Mouse (Mus musculus) liver, embryonic 13.5 days (tissue): ENCODE measurements around the gene Ubash3b. TPM values are rescaled to one million over a fixed set of nuclear protein-coding genes. Genes with fewer than 3 reads are reported as not detected.

Source experiments
- ATAC-seq: fragments of 200-750 bp; cut with Nextera tagmentation; 2 replicates; pipeline ENCODE4 v1.8.0; 2017; ENCODE audit warnings: low read depth, mild to moderate bottlenecking, moderate number of reproducible peaks, moderate library complexity
- DNase-seq: peaks from one replicate; pipeline ENCODE4 v3.0.0; 2022
- H3K27ac ChIP-seq: fragments of 300-500 bp; sonication (generic); 2 replicates; pipeline ENCODE4 v1.5.1; 2015; ENCODE audit warnings: moderate library complexity, mild to moderate bottlenecking, inconsistent platforms
- H3K27me3 ChIP-seq: fragments of 300-500 bp; sonication (generic); 2 replicates; pipeline ENCODE4 v1.6.1; 2015; ENCODE audit warnings: mild to moderate bottlenecking, inconsistent platforms
- H3K36me3 ChIP-seq: fragments of 300-500 bp; sonication (generic); 2 replicates; pipeline ENCODE4 v1.6.1; 2015; ENCODE audit warnings: mild to moderate bottlenecking, inconsistent platforms
- H3K4me1 ChIP-seq: fragments of 300-500 bp; sonication (generic); replicated peaks from 2 replicates; pipeline ENCODE4 v1.6.1; 2015; ENCODE audit warnings: inconsistent platforms
- H3K4me2 ChIP-seq: fragments of 300-500 bp; sonication (generic); 2 replicates; pipeline ENCODE4 v1.6.1; 2015; ENCODE audit warnings: inconsistent platforms, mild to moderate bottlenecking, moderate library complexity
- H3K4me3 ChIP-seq: fragments of 300-500 bp; sonication (generic); replicated peaks from 2 replicates; pipeline ENCODE4 v1.5.1; 2015; ENCODE audit warnings: mild to moderate bottlenecking, inconsistent platforms
- H3K9ac ChIP-seq: fragments of 300-500 bp; sonication (generic); 2 replicates; pipeline ENCODE4 v1.6.1; 2015; ENCODE audit warnings: mild to moderate bottlenecking, inconsistent platforms
- H3K9me3 ChIP-seq: fragments of 300-500 bp; sonication (generic); replicated peaks from 2 replicates; pipeline ENCODE4 v1.6.1; 2016; ENCODE audit warnings: inconsistent platforms
- WGBS: fragments of 180-500 bp; shearing (Covaris S2); methylation state at CpG from one replicate; pipeline ENCODE4 v1.1.7; 2015; ENCODE audit not compliant: insufficient replicate concordance; 5-methylcytosine and 5-hydroxymethylcytosine counted together
- polyA plus RNA-seq: library from polyadenylated mRNA; unstranded; fragments of >200 nt; fragmentation: Nextera tagmentation; extraction: Ambion mirVana; gene quantifications from 2 replicates; pipeline ENCODE4 v1.2.1, GENCODE M21; 2015

The Ubash3b gene
- polyA plus RNA-seq, 1 experiment from 2014 or later, result 6.7 TPM

DNA sequence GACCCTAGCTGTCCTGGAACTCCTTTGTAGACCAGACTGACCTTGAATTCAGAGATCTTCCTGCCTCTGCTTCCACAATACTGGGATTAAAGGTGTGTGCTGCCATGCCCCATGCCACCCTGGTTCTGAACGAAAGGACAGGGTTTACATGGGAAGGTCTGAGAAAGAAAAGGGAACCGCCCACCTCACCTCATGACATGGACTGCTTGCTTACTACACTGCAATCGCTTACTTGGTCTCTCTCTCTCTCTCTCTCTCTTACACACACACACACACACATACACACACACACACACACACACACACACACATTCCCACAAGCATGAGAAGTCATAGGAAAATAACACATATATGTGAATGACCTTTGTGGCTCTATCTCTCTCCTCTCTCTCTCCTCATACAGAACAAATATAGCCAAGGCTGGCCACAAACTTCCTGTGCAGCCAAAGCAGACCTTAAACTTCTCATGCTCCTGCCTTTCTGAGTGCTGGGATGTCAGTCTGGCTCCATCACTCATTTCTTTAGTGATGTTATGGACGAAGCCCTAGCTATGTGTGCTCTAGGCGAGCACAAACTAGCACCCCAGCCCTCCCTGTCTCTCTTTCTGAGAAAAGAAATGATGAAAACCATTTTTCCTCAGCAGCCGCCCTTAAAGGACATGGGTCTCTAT is 78.0 kb downstream of the Ubash3b start:
- no peaks in the 10 kb centered on the region for H3K9me3 ChIP-seq
- H3K9ac ChIP-seq, result no peak overlapping the region
- H3K36me3 ChIP-seq, result no peaks in the 10 kb centered on the region
- ATAC-seq, result no peak
- peak overlapping the region; percentile 10; the same call in 1 of the 2 replicates for H3K4me2 ChIP-seq
- peaks cover 77% of the 10 kb centered on the region for H3K4me1 ChIP-seq
- H3K27me3 ChIP-seq, result no peaks in the 10 kb centered on the region
- H3K4me3 ChIP-seq, result no peak overlapping the region
- WGBS, result 33% methylated on average over 6 of the region's 6 CpGs
- 0 out of 2 replicates have a peak overlapping the region, but pooled peaks have one; percentile 29 for H3K27ac ChIP-seq
- no peak for DNase-seq

DNA sequence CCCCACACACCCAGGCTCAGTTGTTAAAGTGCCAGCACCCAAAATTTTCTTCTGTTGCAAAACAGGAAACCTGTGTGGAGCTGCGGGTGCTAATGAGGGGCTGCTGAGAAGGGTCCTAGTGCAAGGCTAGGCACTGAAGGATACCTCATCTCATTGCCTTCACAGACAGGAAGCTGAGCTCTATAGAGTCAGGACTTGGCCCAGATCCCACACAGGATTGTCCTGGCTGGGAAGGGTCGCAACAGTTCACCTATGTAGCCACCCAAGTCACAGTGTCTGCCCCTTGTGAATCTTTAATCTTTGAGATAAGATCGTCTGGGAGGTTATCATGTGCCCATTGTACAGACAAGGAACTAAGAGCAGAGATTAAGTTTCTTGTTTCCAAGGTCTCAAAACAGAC is 78.6 kb downstream of the Ubash3b start:
- no peak overlapping the region for H3K27ac ChIP-seq

DNA sequence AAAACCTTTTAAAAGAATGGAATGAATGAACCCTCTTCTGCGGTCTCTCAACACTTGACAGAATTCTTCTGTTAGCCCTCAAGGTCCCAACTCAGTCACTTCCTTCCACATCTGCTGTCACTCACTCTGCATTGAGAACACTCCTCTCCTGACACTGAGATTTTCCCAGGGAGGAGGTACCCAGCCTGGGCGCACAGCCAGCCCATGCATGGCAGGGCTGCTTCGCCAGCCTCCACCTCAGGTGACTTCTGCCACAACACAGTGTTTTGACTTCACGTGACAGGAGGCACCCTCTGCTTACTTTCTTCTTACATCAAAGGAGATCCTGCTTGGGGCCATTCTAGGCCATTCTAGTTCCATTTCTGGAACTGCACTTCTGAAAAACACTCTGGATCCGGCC is 80.6 kb downstream of the Ubash3b start:
- Histone ChIP-seq H3K27me3 (no peaks in the 10 kb centered on the region), H3K36me3 (no peaks in the 10 kb centered on the region), H3K4me1 (peaks cover 89% of the 10 kb centered on the region), H3K9me3 (no peaks in the 10 kb centered on the region), H3K9ac (no peak overlapping the region), H3K27ac (no peak overlapping the region), H3K4me3 (no peak overlapping the region), H3K4me2 (no peak overlapping the region)
- DNase-seq, result no peak
- no peak for ATAC-seq
- 64% methylated on average over 5 of the region's 5 CpGs for WGBS

More for the DNA sequence above, 78.6 kb downstream of the Ubash3b start:
- Histone ChIP-seq H3K9ac (no peak overlapping the region), H3K27me3 (no peaks in the 10 kb centered on the region), H3K4me1 (peaks cover 77% of the 10 kb centered on the region), H3K36me3 (no peaks in the 10 kb centered on the region), H3K4me2 (no peak overlapping the region), H3K4me3 (no peak overlapping the region), H3K9me3 (no peaks in the 10 kb centered on the region)
- ATAC-seq, result no peak
- no peak for DNase-seq
- WGBS, result 41% methylated on average over 3 of the region's 3 CpGs

DNA sequence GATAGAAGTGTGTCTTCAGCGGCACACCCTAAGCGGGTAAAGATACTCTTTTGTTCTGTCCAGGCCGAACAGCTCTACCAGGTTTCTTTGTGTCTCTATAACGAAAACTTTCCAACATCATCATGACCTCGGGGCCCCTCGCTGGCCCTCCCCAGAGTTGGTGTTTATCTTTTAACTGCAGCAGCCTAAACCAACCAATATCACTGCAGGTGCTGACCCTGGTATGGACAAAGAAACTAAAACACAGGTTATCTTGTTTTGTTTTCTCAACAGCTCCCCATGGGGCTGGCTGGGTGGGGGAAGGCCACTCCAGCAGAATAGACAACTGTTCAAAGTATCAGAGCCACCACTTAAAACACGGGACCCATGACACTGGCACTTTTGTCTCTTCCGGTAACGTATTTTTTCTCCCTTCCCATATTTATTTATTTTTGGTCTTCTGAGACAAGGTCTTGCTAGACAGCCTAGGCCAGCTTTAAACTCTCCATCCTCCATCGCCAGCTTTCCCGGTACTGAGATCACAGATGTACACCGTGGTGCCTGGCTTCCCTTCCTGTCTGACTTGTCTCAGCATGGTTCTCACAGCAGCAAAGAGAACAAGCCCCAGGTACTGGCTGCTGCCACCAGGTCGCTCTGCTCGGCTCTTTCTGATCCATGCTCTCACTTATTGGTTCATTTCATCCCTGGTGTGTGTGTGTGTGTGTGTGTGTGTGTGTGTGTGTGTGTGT is 81.9 kb downstream of the Ubash3b start:
- Histone ChIP-seq H3K4me1 (peaks cover 93% of the 10 kb centered on the region), H3K4me3 (peak overlapping the region; percentile 23), H3K36me3 (no peaks in the 10 kb centered on the region), H3K9me3 (no peaks in the 10 kb centered on the region), H3K27ac (peak overlapping the region; percentile 75), H3K9ac (peak overlapping the region; percentile 62), H3K4me2 (peak overlapping the region; percentile 60), H3K27me3 (no peaks in the 10 kb centered on the region)
- 17% methylated on average over 14 of the region's 14 CpGs for WGBS
- ATAC-seq (peak; percentile 88), DNase-seq (peak; percentile 73)

DNA sequence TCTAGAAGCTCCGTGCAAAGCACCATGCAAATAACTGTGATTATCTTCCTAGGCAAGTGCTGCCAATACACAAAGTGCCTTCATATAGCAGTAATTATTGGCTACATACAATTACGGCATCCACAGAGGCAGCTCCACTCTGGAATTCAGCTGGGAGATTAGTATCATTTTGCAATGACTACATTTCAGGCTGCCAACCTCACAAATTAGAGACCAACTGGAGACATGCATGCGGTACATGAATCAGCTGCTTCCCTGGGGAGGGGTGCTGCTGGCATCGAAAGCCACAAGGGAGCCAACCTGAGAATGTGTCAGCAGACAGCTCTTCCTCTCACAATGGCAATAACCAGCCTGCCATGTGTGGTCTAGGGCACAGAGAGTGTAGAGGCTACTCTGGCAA is 83.3 kb downstream of the Ubash3b start:
- Histone ChIP-seq H3K9me3 (no peaks in the 10 kb centered on the region), H3K4me1 (peaks cover 90% of the 10 kb centered on the region), H3K27ac (peak overlapping the region; percentile 75), H3K4me3 (no peak overlapping the region), H3K27me3 (no peaks in the 10 kb centered on the region), H3K36me3 (no peaks in the 10 kb centered on the region), H3K4me2 (no peak overlapping the region), H3K9ac (no peak overlapping the region)
- no peak for ATAC-seq
- DNase-seq, result no peak
- 67% methylated on average over 4 of the region's 4 CpGs for WGBS

DNA sequence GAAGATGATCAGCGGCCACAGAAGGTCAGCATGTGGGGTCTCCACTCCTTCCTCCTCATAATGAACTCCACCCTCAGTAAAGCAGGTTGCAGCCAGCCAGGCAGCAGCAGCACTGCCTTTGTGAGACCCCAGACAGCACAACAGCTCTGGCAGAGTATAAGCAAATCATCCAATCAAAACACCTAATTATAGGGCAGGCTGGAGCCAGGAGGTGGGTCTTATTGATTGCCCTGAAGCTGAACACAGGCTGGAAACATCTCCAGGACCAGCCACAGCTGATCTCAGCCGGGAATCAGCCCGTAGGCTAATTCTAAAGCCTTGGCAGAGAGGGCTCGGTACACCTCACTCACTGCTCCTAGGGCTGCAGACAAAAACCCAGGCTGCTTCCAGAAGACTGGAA is 85.3 kb downstream of the Ubash3b start:
- peaks cover 97% of the 10 kb centered on the region for H3K4me1 ChIP-seq
- H3K36me3 ChIP-seq, result no peaks in the 10 kb centered on the region
- H3K4me3 ChIP-seq, result no peak overlapping the region
- H3K9ac ChIP-seq, result peak overlapping the region; percentile 15; the same call in 1 of the 2 replicates
- no peaks in the 10 kb centered on the region for H3K27me3 ChIP-seq
- no peak overlapping the region for H3K27ac ChIP-seq
- WGBS, result 63% methylated on average over 4 of the region's 4 CpGs
- DNase-seq, result no peak
- H3K9me3 ChIP-seq, result no peaks in the 10 kb centered on the region
- no peak overlapping the region for H3K4me2 ChIP-seq
- ATAC-seq, result no peak

DNA sequence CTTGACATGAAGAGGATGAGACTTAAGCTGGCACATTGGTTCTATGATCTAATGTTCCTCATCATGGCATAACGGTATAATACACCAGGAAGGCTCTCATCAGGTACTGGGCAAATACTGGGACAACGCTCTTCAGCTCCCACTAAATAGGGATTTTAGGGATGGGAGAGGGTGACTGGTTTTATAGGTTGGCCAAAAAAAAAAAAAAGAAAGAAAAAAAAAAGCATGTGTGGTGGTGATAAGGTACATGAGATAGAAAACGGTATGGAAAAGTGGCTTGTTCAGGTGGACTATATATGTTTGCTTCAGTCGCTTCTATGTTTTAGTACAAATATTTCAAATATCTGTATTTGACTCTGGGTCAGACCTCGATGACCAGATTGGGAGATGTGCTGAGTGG is 86.0 kb downstream of the Ubash3b start:
- no peak overlapping the region for H3K4me3 ChIP-seq
- no peaks in the 10 kb centered on the region for H3K9me3 ChIP-seq
- no peaks in the 10 kb centered on the region for H3K27me3 ChIP-seq
- H3K27ac ChIP-seq, result no peak overlapping the region
- H3K36me3 ChIP-seq, result no peaks in the 10 kb centered on the region
- H3K9ac ChIP-seq, result no peak overlapping the region; the same call in 1 of the 2 replicates
- no peak for DNase-seq
- H3K4me2 ChIP-seq, result no peak overlapping the region
- peaks cover 97% of the 10 kb centered on the region for H3K4me1 ChIP-seq
- 63% methylated on average over 5 of the region's 5 CpGs for WGBS
- ATAC-seq, result no peak

DNA sequence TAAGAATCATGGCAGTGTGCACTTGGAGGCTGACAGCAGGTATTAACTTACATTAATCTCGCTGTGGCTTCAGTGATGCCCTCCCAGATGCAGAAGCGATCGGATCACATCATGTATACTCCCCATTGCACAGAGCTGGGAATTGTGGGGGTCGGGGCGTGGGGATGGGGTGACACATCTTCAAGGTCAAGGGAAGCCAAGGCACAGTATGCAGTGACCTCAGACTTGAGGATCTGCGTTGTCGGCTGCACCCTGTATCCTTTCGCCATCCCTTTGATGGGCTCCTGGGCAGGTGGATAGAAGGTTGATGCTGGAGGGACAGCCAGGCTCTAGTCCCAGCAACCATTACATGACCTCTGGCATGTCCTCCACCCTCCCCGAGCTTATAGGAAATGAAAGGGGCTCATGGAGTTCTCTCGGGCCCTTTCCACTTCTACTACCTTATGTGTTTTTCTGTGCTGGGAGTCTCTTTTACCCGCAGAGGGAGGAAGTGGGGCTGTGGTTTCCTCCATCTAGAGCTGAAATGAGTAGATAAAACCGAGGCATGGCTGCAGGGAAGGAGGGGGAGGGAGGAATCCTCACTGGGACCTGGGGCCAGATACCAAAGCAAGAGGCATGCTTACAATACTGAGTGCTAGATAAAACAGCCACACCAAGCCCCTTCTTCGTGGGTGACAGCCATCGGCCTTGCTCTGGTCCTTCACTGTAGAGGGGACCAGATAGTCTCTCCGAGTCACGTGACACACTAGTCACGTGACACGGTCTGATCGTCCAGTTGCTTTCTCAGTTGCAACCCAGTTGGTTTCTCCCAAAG is 88.1 kb downstream of the Ubash3b start:
- Histone ChIP-seq H3K9ac (peak overlapping the region; percentile 59), H3K4me3 (peak overlapping the region; percentile 35), H3K4me1 (peaks cover 95% of the 10 kb centered on the region), H3K9me3 (no peaks in the 10 kb centered on the region), H3K36me3 (no peaks in the 10 kb centered on the region), H3K4me2 (peak overlapping the region; percentile 71), H3K27me3 (no peaks in the 10 kb centered on the region), H3K27ac (peak overlapping the region; percentile 92)
- DNase-seq (peak; percentile 81), ATAC-seq (peak; percentile 86)
- WGBS, result 21% methylated on average over 19 of the region's 19 CpGs

DNA sequence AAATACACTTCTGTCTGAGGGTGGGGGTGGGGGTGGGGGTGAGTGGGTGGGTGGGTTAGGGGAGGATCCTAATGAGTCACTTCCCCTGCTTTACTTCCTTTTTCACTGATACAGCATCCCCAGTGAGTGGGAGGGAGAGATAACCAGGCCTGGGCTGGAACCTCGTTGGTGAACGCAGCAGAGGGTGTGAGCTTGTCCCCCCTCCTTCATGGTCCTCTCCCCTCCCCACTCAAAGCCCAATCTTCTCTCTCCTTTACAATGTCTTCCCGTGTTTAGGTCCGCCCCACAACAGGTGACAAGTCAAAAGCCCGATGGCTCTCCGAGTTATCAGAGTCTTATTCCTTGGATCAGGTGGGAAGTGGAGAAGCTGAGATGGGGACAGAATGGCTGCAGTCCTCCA is 88.7 kb downstream of the Ubash3b start:
- Histone ChIP-seq H3K4me2 (peak overlapping the region; percentile 71), H3K9me3 (no peaks in the 10 kb centered on the region), H3K9ac (peak overlapping the region; percentile 59), H3K27ac (peak overlapping the region; percentile 92), H3K4me1 (peaks cover 95% of the 10 kb centered on the region), H3K27me3 (no peaks in the 10 kb centered on the region), H3K4me3 (peak overlapping the region; percentile 35), H3K36me3 (no peaks in the 10 kb centered on the region)
- ATAC-seq, result peak; percentile 79
- peak; percentile 70 for DNase-seq
- 9% methylated on average over 6 of the region's 6 CpGs for WGBS

DNA sequence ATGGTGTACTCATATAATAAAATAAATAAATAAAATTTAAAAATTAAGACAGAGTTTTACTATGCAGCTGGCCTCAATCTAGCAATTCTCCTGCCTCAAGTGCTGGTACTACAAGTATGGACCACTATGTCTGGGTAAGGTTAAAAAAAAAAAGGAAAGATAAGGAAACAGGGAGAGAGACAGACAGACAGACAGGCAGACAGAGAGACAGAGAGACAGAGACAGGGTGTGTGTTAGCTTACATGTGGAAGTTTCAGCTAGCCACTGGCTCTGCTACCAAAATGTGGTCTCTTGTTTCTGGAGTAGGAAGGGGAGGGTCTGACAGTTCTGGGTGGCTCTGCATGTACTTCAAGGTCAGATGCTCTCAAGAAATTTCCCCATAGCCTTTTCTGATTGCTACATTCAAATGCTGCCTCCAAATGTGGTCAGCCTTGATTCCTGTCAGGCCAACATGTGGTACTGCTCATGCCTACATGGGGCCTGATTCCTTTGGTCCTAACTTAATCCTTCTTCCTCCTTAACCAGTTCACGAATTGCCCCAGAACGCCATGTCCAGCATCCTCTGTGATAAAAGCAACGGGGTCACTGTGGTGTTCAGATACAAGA is 89.5 kb downstream of the Ubash3b start:
- H3K4me2 ChIP-seq, result peak overlapping the region; percentile 71
- DNase-seq (no peak), ATAC-seq (no peak)
- H3K27me3 ChIP-seq, result no peaks in the 10 kb centered on the region
- peaks cover 93% of the 10 kb centered on the region for H3K4me1 ChIP-seq
- 5% methylated on average over 3 of the region's 3 CpGs for WGBS
- H3K27ac ChIP-seq, result peak overlapping the region; percentile 84
- peak overlapping the region; percentile 45; the same call in 1 of the 2 replicates for H3K9ac ChIP-seq
- no peak overlapping the region for H3K4me3 ChIP-seq
- H3K9me3 ChIP-seq, result no peaks in the 10 kb centered on the region
- no peaks in the 10 kb centered on the region for H3K36me3 ChIP-seq

DNA sequence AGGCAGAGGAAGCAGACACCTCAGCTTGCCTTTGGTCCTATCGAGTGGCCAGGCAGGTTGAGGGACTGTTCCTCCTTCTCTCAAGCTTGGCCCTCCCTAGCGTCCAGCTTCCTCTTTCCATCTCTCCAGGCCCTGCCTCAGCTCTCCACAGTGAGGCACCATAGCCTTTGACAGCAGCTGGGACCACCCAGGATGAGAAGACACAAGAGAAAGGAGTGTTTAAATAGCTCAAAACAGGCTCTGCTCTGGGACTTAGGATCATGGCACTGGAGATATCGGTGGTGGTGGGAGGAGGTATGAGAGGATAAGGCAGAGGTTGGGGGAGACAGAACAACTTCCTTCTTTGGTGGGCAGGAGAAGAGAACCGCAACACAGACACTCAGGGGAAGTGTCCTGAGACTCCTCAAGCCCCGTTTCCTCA is 90.7 kb downstream of the Ubash3b start:
- H3K9me3 ChIP-seq, result no peaks in the 10 kb centered on the region
- peak overlapping the region; percentile 29; the same call in 1 of the 2 replicates for H3K9ac ChIP-seq
- no peak overlapping the region for H3K4me2 ChIP-seq
- peaks cover 81% of the 10 kb centered on the region for H3K4me1 ChIP-seq
- H3K27ac ChIP-seq, result peak overlapping the region; percentile 67
- 9% methylated on average over 5 of the region's 5 CpGs for WGBS
- DNase-seq, result no peak
- no peak for ATAC-seq
- no peak overlapping the region for H3K4me3 ChIP-seq
- H3K36me3 ChIP-seq, result no peaks in the 10 kb centered on the region
- H3K27me3 ChIP-seq, result no peaks in the 10 kb centered on the region
